Mouse (Mus musculus) cortical plate, adult 2 months (tissue): ENCODE measurements around the gene Crisp2.

Experiments
- CTCF ChIP-seq: fragments of 200-500 bp; IDR thresholded peaks from 2 replicates; pipeline ENCODE4 v1.5.1; 2011; ENCODE audit warnings: mild to moderate bottlenecking, control low read depth, low read length; ENCODE audit not compliant: insufficient read depth; ENCODE audit errors: extremely low read depth
- POLR2A ChIP-seq: fragments of 200-500 bp; IDR thresholded peaks from 2 replicates; pipeline ENCODE4 v1.6.1; 2011; ENCODE audit warnings: mild to moderate bottlenecking, low read length, control low read depth; ENCODE audit not compliant: insufficient read depth; ENCODE audit errors: extremely low read depth

DNA sequence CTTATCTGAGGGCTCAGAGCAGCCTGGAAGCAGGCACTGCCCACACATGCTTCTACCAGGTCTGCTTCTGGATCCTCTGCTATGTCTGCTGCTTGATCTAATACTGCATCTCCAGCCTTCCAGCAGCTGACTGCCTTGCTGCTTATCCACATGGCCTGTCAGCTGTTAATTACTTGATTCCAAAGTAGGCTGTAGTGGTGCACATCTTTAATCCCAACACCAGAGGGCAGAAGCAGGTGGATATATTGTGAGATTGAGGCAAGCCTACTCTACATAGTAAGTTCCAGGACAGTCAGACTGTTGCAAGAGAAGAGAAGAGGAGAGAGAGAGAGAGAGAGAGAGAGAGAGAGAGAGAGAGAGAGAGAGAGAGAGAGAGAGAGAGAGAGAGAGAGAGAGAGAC is 30.5 kb upstream of the Crisp2 start:
- no peak for TF ChIP-seq POLR2A
- peak; percentile 19; the same call in 1 of the 2 replicates for TF ChIP-seq CTCF
